Mouse (Mus musculus) forebrain, embryonic 11.5 days (tissue): Measurements from ENCODE around the gene Uggt2. TPM values are rescaled to one million over a fixed set of nuclear protein-coding genes. Genes with fewer than 3 reads are reported as not detected.

Experiments
- ATAC-seq: fragments of 200-750 bp; cut with Nextera tagmentation; replicated peaks from 2 replicates; pipeline ENCODE4 v1.8.0; 2017; ENCODE audit warnings: moderate TSS enrichment; ENCODE audit not compliant: low FRiP score
- DNase-seq: peaks from one replicate; pipeline ENCODE4 v3.0.0-alpha.2; 2017; ENCODE audit warnings: low spot score
- H3K27ac ChIP-seq: fragments of 300-500 bp; sonication (generic); 2 replicates; pipeline ENCODE4 v1.5.1; 2014; ENCODE audit warnings: low read depth, low read length
- H3K27me3 ChIP-seq: fragments of 300-500 bp; sonication (generic); 2 replicates; pipeline ENCODE4 v1.6.1; 2014; ENCODE audit warnings: mild to moderate bottlenecking, low read length, mixed read lengths; ENCODE audit not compliant: control insufficient read depth, insufficient read depth
- H3K36me3 ChIP-seq: fragments of 300-500 bp; sonication (generic); 2 replicates; pipeline ENCODE4 v1.6.1; 2014; ENCODE audit warnings: mild to moderate bottlenecking, low read length, moderate library complexity, mixed read lengths; ENCODE audit not compliant: control insufficient read depth, insufficient read depth
- H3K4me1 ChIP-seq: fragments of 300-500 bp; sonication (generic); replicated peaks from 2 replicates; pipeline ENCODE4 v1.6.1; 2014; ENCODE audit warnings: low read length, mixed read lengths; ENCODE audit not compliant: control insufficient read depth, insufficient read depth
- H3K4me2 ChIP-seq: fragments of 300-500 bp; sonication (generic); 2 replicates; pipeline ENCODE4 v1.6.1; 2014; ENCODE audit warnings: low read depth, mild to moderate bottlenecking, low read length, moderate library complexity, mixed read lengths; ENCODE audit not compliant: severe bottlenecking
- H3K4me3 ChIP-seq: fragments of 300-500 bp; sonication (generic); 2 replicates; pipeline ENCODE4 v1.5.1; 2014; ENCODE audit warnings: low read depth, low read length
- H3K9ac ChIP-seq: fragments of 300-500 bp; sonication (generic); 2 replicates; pipeline ENCODE4 v1.6.1; 2014; ENCODE audit warnings: low read length
- H3K9me3 ChIP-seq: fragments of 300-500 bp; sonication (generic); 2 replicates; pipeline ENCODE4 v1.6.1; 2016; ENCODE audit warnings: low read length, mixed read lengths; ENCODE audit not compliant: control insufficient read depth
- WGBS: fragments of 180-500 bp; shearing (Covaris S2); extraction: QIAGEN DNeasy Blood & Tissue Kit; methylation state at CpG from one replicate; pipeline ENCODE4 v1.1.7; 2014; 5-methylcytosine and 5-hydroxymethylcytosine counted together
- polyA plus RNA-seq: library from polyadenylated mRNA; unstranded; fragments of >200 nt; fragmentation: Nextera tagmentation; extraction: Ambion mirVana; gene quantifications from 2 replicates; pipeline ENCODE4 v1.2.1, GENCODE M21; 2014

Gene Uggt2
- polyA plus RNA-seq, 1 experiment from 2014 or later = 23.9 TPM

- H3K4me3 ChIP-seq = no peak overlapping the region
- DNase-seq (no peak), ATAC-seq (no peak)
- no peaks in the 10 kb centered on the region; the same call in 1 of the 2 replicates for H3K36me3 ChIP-seq
- no peaks in the 10 kb centered on the region for H3K27me3 ChIP-seq
- H3K27ac ChIP-seq = no peak overlapping the region
- no peak overlapping the region for H3K4me2 ChIP-seq
- no peaks in the 10 kb centered on the region for H3K4me1 ChIP-seq
- H3K9me3 ChIP-seq = no peaks in the 10 kb centered on the region
- 96% methylated on average over 3 of the region's 3 CpGs for WGBS
- no peak overlapping the region for H3K9ac ChIP-seq
Observed at GRCm38 (mm10) chr14:118958010-118958409, 141.2 kb downstream of the Uggt2 start.

GRCm38 (mm10) chr14:118951912-118952583, 147.2 kb downstream of the Uggt2 start:
- no peaks in the 10 kb centered on the region; the same call in 1 of the 2 replicates for H3K36me3 ChIP-seq
- no peak overlapping the region for H3K4me2 ChIP-seq
- 90% methylated on average over 9 of the region's 9 CpGs for WGBS
- no peaks in the 10 kb centered on the region for H3K27me3 ChIP-seq
- no peak overlapping the region for H3K4me3 ChIP-seq
- ATAC-seq = no peak
- H3K27ac ChIP-seq = no peak overlapping the region
- H3K9ac ChIP-seq = no peak overlapping the region
- no peaks in the 10 kb centered on the region for H3K9me3 ChIP-seq
- no peak for DNase-seq
- no peaks in the 10 kb centered on the region for H3K4me1 ChIP-seq

GRCm38 (mm10) chr14:118948841-118949240, 150.4 kb downstream of the Uggt2 start:
- Histone ChIP-seq H3K4me3 (no peak overlapping the region), H3K9ac (no peak overlapping the region), H3K27ac (no peak overlapping the region), H3K4me2 (no peak overlapping the region), H3K27me3 (no peaks in the 10 kb centered on the region), H3K36me3 (no peaks in the 10 kb centered on the region; the same call in 1 of the 2 replicates), H3K9me3 (no peaks in the 10 kb centered on the region), H3K4me1 (no peaks in the 10 kb centered on the region)
- ATAC-seq (no peak), DNase-seq (no peak)
- WGBS = 91% methylated on average over 1 of the region's 1 CpGs

GRCm38 (mm10) chr14:118944702-118945101, 154.5 kb downstream of the Uggt2 start:
- Histone ChIP-seq H3K9ac (no peak overlapping the region), H3K4me3 (no peak overlapping the region), H3K9me3 (no peaks in the 10 kb centered on the region), H3K4me2 (no peak overlapping the region), H3K27me3 (no peaks in the 10 kb centered on the region), H3K36me3 (no peaks in the 10 kb centered on the region), H3K4me1 (no peaks in the 10 kb centered on the region), H3K27ac (no peak overlapping the region)
- ATAC-seq = no peak
- WGBS = 85% methylated on average over 2 of the region's 2 CpGs
- no peak for DNase-seq

GRCm38 (mm10) chr14:118942076-118942475, 157.2 kb downstream of the Uggt2 start:
- WGBS = 42% methylated on average over 12 of the region's 12 CpGs
- Histone ChIP-seq H3K9me3 (no peaks in the 10 kb centered on the region), H3K4me1 (peaks cover under 1% of the 10 kb centered on the region; the same call in 1 of the 2 replicates), H3K4me2 (no peak overlapping the region), H3K36me3 (no peaks in the 10 kb centered on the region), H3K4me3 (no peak overlapping the region), H3K27me3 (no peaks in the 10 kb centered on the region), H3K9ac (no peak overlapping the region), H3K27ac (no peak overlapping the region)
- ATAC-seq (no peak), DNase-seq (no peak)

- Histone ChIP-seq H3K27me3 (no peaks in the 10 kb centered on the region), H3K4me3 (no peak overlapping the region), H3K9ac (no peak overlapping the region), H3K4me2 (no peak overlapping the region), H3K4me1 (peaks cover 4% of the 10 kb centered on the region; the same call in 1 of the 2 replicates), H3K27ac (no peak overlapping the region), H3K9me3 (no peaks in the 10 kb centered on the region), H3K36me3 (no peaks in the 10 kb centered on the region)
- WGBS = 74% methylated on average over 4 of the region's 4 CpGs
- no peak for DNase-seq
- no peak for ATAC-seq
Observed at GRCm38 (mm10) chr14:118940796-118941495, 158.3 kb downstream of the Uggt2 start.

- H3K4me2 ChIP-seq = peak overlapping the region; percentile 68
- no peaks in the 10 kb centered on the region for H3K9me3 ChIP-seq
- no peak for DNase-seq
- H3K27me3 ChIP-seq = no peaks in the 10 kb centered on the region
- H3K9ac ChIP-seq = peak overlapping the region; percentile 95
- no peaks in the 10 kb centered on the region for H3K36me3 ChIP-seq
- H3K4me3 ChIP-seq = peak overlapping the region; percentile 93
- no peak overlapping the region for H3K27ac ChIP-seq
- WGBS = under 1% methylated on average over 7 of the region's 7 CpGs
- ATAC-seq = no peak
- H3K4me1 ChIP-seq = peaks cover 4% of the 10 kb centered on the region; the same call in 1 of the 2 replicates
Observed at GRCm38 (mm10) chr14:118938551-118938950, 160.7 kb downstream of the Uggt2 start.

- under 1% methylated on average over 122 of the region's 124 CpGs for WGBS
- H3K27ac ChIP-seq = peak within 1 kb of the TSS; percentile 65; the same call in 1 of the 2 replicates
- H3K9me3 ChIP-seq = no peaks in the 10 kb centered on the region
- peaks cover 4% of the 10 kb centered on the region; the same call in 1 of the 2 replicates for H3K4me1 ChIP-seq
- ATAC-seq (peak; percentile 100), DNase-seq (peak; percentile 99)
- H3K27me3 ChIP-seq = no peaks in the 10 kb centered on the region
- peak within 1 kb of the TSS; percentile 95 for H3K9ac ChIP-seq
- no peaks in the 10 kb centered on the region for H3K36me3 ChIP-seq
- H3K4me3 ChIP-seq = peak within 1 kb of the TSS; percentile 93
- peak within 1 kb of the TSS; percentile 68 for H3K4me2 ChIP-seq
Observed at GRCm38 (mm10) chr14:118937533-118938492, 161.4 kb downstream of the Uggt2 start, which contains the start of gene Dnajc3. TSS of gene Dnajc3 (plus strand) at chr14:118937976.
